In the genomic region with DNA sequence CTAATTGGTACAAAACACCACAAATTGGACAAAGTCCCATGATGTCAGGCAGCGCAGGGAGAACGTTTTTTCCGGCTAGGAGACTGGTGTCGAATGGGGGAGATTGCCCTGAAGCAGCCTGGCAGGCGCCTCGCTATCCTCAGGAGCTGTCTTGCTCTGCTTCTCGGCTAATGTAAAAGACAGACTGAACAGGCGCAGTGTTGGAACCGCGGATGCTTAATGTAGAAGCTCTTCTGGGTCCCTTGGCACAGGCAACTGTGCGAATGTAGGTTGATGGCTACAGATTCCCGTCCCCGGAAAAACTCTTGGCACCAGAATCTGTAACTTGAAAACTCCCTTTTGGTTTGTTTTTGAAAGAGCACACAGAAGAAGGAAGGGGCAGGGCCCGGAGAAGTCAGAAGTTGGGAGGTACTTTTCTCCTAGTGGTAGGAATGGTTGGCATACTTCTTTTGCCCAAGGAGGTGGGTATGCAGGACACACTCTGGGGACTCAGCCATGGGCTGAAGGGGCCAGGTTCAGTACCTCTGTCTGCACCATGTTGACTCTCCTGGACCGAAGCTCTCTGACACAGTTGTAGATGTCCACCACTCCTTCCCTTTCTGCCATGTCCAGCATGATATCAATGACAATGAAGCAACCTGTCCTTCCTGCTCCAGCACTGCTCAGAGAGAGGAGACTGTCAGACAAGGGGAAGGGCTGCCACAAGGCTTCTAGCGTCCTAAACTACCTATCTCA, we compare ENCODE assay signal across 13 mouse cellular contexts.
A peak's percentile ranks its signal among the peaks of the same experiment; 100 is the strongest.
DNase-seq lines count a peak whose midpoint lies in the region; ATAC-seq lines count a peak whose summit lies in the region.
"Had no signal": no experiment of that assay in that cellular context is flagged by ENCODE, and none has a peak within 500 bp of the region (broad histone marks: within the 10 kb centered on the region; RNA-seq: fewer than 3 reads in every experiment).

No protein-coding gene starts in this region.

- 0 out of 2 replicates have a peak overlapping the region, but pooled peaks have one; percentile 6 for H3K27ac ChIP-seq in heart, embryonic 15.5 days
- no peak overlapping the region for H3K27ac ChIP-seq in heart, embryonic 12.5 days (ENCODE audit: poor library complexity, severe bottlenecking)
- no peak overlapping the region for H3K27ac ChIP-seq in forebrain, embryonic 16.5 days (ENCODE audit: low read length)
- H3K27ac ChIP-seq in limb, embryonic 15.5 days = no peak overlapping the region

- ATAC-seq in heart, embryonic 15.5 days (replicated peaks; ENCODE audit: insufficient number of reproducible peaks, insufficient read depth, low FRiP score, low read depth) = no peak
- ATAC-seq in heart, embryonic 12.5 days (ENCODE audit: insufficient number of reproducible peaks, low FRiP score) = no peak
- peak; percentile 12; the same call in 1 of the 2 replicates for ATAC-seq in forebrain, embryonic 16.5 days
- ATAC-seq in limb, embryonic 15.5 days (ENCODE audit: insufficient number of reproducible peaks, low FRiP score, low TSS enrichment, low read depth) = peak; percentile 24; the same call in 1 of the 2 replicates
- no peak for ATAC-seq in megakaryocyte-erythroid progenitor cell, adult 5-6 weeks (replicated peaks; ENCODE audit: low FRiP score, low TSS enrichment, poor library complexity, severe bottlenecking)
- ATAC-seq: Patski had no signal

- peak; percentile 56 for DNase-seq in Muller cell, postnatal 12 days (ENCODE audit: inconsistent ontology term)
- no peak for DNase-seq in cerebellum, adult 9-10 months
- DNase-seq in thymus, postnatal 25 days = no peak
- DNase-seq: adrenal gland, postnatal 14 days; cerebellum, adult 2 months; gastrocnemius, postnatal 25 days; heart, postnatal 36 days had no signal

- H3K9me3 ChIP-seq in heart, embryonic 15.5 days (replicated peaks) = no peaks in the 10 kb centered on the region
- no peaks in the 10 kb centered on the region for H3K9me3 ChIP-seq in heart, embryonic 12.5 days (replicated peaks)
- no peaks in the 10 kb centered on the region for H3K9me3 ChIP-seq in forebrain, embryonic 16.5 days (ENCODE audit: control insufficient read depth, low read length)
- no peaks in the 10 kb centered on the region for H3K9me3 ChIP-seq in limb, embryonic 15.5 days

- H3K4me2 ChIP-seq in heart, embryonic 15.5 days = peak overlapping the region; percentile 26; the same call in 1 of the 2 replicates
- no peak overlapping the region for H3K4me2 ChIP-seq in heart, embryonic 12.5 days
- no peak overlapping the region for H3K4me2 ChIP-seq in forebrain, embryonic 16.5 days (ENCODE audit: low read length)
- no peak overlapping the region for H3K4me2 ChIP-seq in limb, embryonic 15.5 days

- peaks cover under 1% of the 10 kb centered on the region; the same call in 1 of the 2 replicates for H3K36me3 ChIP-seq in heart, embryonic 15.5 days
- peaks cover 2% of the 10 kb centered on the region for H3K36me3 ChIP-seq in heart, embryonic 12.5 days
- H3K36me3 ChIP-seq in forebrain, embryonic 16.5 days (ENCODE audit: control insufficient read depth, insufficient read depth) = no peaks in the 10 kb centered on the region
- H3K36me3 ChIP-seq in limb, embryonic 15.5 days = peaks cover 13% of the 10 kb centered on the region

- H3K4me1 ChIP-seq in heart, embryonic 15.5 days (replicated peaks) = peaks cover 12% of the 10 kb centered on the region
- H3K4me1 ChIP-seq in heart, embryonic 12.5 days (replicated peaks) = peaks cover 13% of the 10 kb centered on the region
- peaks cover 27% of the 10 kb centered on the region for H3K4me1 ChIP-seq in forebrain, embryonic 16.5 days (replicated peaks; ENCODE audit: control insufficient read depth, insufficient read depth, low read length)
- H3K4me1 ChIP-seq in limb, embryonic 15.5 days = peaks cover 22% of the 10 kb centered on the region

- no peaks in the 10 kb centered on the region for H3K27me3 ChIP-seq in heart, embryonic 15.5 days
- no peaks in the 10 kb centered on the region for H3K27me3 ChIP-seq in heart, embryonic 12.5 days (replicated peaks)
- no peaks in the 10 kb centered on the region for H3K27me3 ChIP-seq in forebrain, embryonic 16.5 days (replicated peaks; ENCODE audit: control insufficient read depth, insufficient read depth, low read length)
- H3K27me3 ChIP-seq in limb, embryonic 15.5 days = no peaks in the 10 kb centered on the region
- H3K27me3 ChIP-seq: Patski had no signal

- WGBS in heart, embryonic 15.5 days = 86% methylated on average over 16 of the region's 16 CpGs
- 83% methylated on average over 16 of the region's 16 CpGs for WGBS in heart, embryonic 12.5 days
- 71% methylated on average over 16 of the region's 16 CpGs for WGBS in forebrain, embryonic 16.5 days
- WGBS in limb, embryonic 15.5 days = 74% methylated on average over 16 of the region's 16 CpGs

- H3K9ac ChIP-seq in heart, embryonic 15.5 days = no peak overlapping the region
- H3K9ac ChIP-seq in heart, embryonic 12.5 days = no peak overlapping the region
- H3K9ac ChIP-seq in forebrain, embryonic 16.5 days (replicated peaks; ENCODE audit: low read depth, low read length) = no peak overlapping the region
- no peak overlapping the region for H3K9ac ChIP-seq in limb, embryonic 15.5 days

- H3K4me3 ChIP-seq in heart, embryonic 15.5 days = no peak overlapping the region
- no peak overlapping the region for H3K4me3 ChIP-seq in heart, embryonic 12.5 days
- no peak overlapping the region for H3K4me3 ChIP-seq in forebrain, embryonic 16.5 days (replicated peaks; ENCODE audit: low read length)
- H3K4me3 ChIP-seq in limb, embryonic 15.5 days = no peak overlapping the region

Comparison
In these comparisons a context has a peak if more than half of its experiments do, and no peak if none do; other contexts are left out.
1. ATAC-seq: peak in forebrain, embryonic 16.5 days (single experiment) and limb, embryonic 15.5 days (single experiment); none in heart, embryonic 15.5 days (single experiment), heart, embryonic 12.5 days (single experiment) and megakaryocyte-erythroid progenitor cell, adult 5-6 weeks (single experiment).